Mouse (Mus musculus): ENCODE results near the gene Sdhc. TPM values are rescaled to one million over a fixed set of nuclear protein-coding genes. Genes with fewer than 3 reads are reported as not detected.
"Not testable (repeated sequence)": the region's sequence is repeated elsewhere in the genome, so short reads cannot be mapped to it uniquely, and the experiment has no call there.

The Sdhc gene
- polyA plus RNA-seq, 1 experiment from 2014 or later, result 261 TPM

DNA sequence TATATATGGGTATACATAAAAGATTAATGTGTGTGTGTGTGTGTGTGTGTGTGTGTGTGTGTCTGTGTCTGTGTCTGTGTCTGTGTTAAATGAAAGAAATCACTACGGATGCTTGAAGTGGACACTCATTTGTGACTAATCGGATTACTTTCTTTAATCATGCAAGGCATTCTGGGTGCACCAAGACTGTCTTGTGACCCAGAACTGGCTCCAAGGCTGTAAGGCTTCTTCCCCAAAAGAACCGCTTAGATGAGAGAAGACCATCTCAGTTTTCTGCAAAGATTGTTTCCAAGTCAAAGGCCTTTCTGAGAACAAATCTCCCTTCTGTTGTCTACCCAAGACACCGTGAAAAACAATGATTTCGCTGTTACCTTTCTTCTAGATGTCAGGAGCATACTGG, 73.2 kb downstream of the Sdhc start:
- 45% methylated on average over 5 of the region's 5 CpGs for WGBS

More for the DNA sequence above, 73.2 kb downstream of the Sdhc start:
- not testable (repeated sequence) for H3K27ac ChIP-seq (ENCODE audit: low read depth, low read length); H3K4me1 ChIP-seq (replicated peaks; ENCODE audit: control insufficient read depth, insufficient read depth, low read length); H3K4me2 ChIP-seq; H3K9ac ChIP-seq (ENCODE audit: low read depth, low read length); ATAC-seq (replicated peaks; ENCODE audit: low FRiP score); DNase-seq (ENCODE audit: low spot score); H3K4me3 ChIP-seq (ENCODE audit: low read depth, low read length); H3K36me3 ChIP-seq (ENCODE audit: control insufficient read depth, insufficient read depth, low read length); H3K9me3 ChIP-seq (ENCODE audit: control insufficient read depth, low read length)
- peaks cover 13% of the 10 kb centered on the region for H3K27me3 ChIP-seq (replicated peaks; ENCODE audit: control insufficient read depth, insufficient read depth, low read length)

Small RNA genes within 50 kb of the gene (microRNA-seq; reads per million reads assigned to microRNA genes)
- not detected for gene Gm27844 (ENCODE audit: borderline number of aligned reads)

Other genes with a start within 250 kb of the Sdhc start
- 0.14 TPM in 1 of 2 replicates, not detected in the other for gene Fcrlb, start 237.7 kb downstream of the Sdhc start, polyA plus RNA-seq (2014; fragmentation: Nextera tagmentation; extraction: Ambion mirVana)
- 0.35 and 0.45 TPM in 2 replicates for gene Fcrla, start 223.0 kb downstream of the Sdhc start, polyA plus RNA-seq (2014; fragmentation: Nextera tagmentation; extraction: Ambion mirVana)
- gene Fcgr2b, start 174.1 kb downstream of the Sdhc start, polyA plus RNA-seq (2014; fragmentation: Nextera tagmentation; extraction: Ambion mirVana), result 1.8 and 2.0 TPM in 2 replicates
- 1.5 and 2.4 TPM in 2 replicates for gene Fcgr4, start 131.7 kb downstream of the Sdhc start, polyA plus RNA-seq (2014; fragmentation: Nextera tagmentation; extraction: Ambion mirVana)
- 28.7 and 29.8 TPM in 2 replicates for gene Fcgr3, start 85.7 kb downstream of the Sdhc start, polyA plus RNA-seq (2014; fragmentation: Nextera tagmentation; extraction: Ambion mirVana)
- gene Cfap126, start 36.7 kb downstream of the Sdhc start, polyA plus RNA-seq (2014; fragmentation: Nextera tagmentation; extraction: Ambion mirVana), result 1.4 and 2.2 TPM in 2 replicates
- gene Mpz, start 108 bp upstream of the Sdhc start, polyA plus RNA-seq (2014; fragmentation: Nextera tagmentation; extraction: Ambion mirVana), result 0.14 TPM in 1 of 2 replicates, not detected in the other
- gene Pcp4l1, start 45.7 kb upstream of the Sdhc start, polyA plus RNA-seq (2014; fragmentation: Nextera tagmentation; extraction: Ambion mirVana), result 1.2 and 1.9 TPM in 2 replicates
- gene Nr1i3, start 63.4 kb upstream of the Sdhc start, polyA plus RNA-seq (2014; fragmentation: Nextera tagmentation; extraction: Ambion mirVana), result 0.16 TPM in 2 replicates
- gene Tomm40l, start 71.9 kb upstream of the Sdhc start, polyA plus RNA-seq (2014; fragmentation: Nextera tagmentation; extraction: Ambion mirVana), result 32.3 and 32.4 TPM in 2 replicates
- 2,189 and 2,339 TPM in 2 replicates for gene Apoa2, start 74.5 kb upstream of the Sdhc start, polyA plus RNA-seq (2014; fragmentation: Nextera tagmentation; extraction: Ambion mirVana)
- 70.9 and 83.6 TPM in 2 replicates for gene Fcer1g, start 83.8 kb upstream of the Sdhc start, polyA plus RNA-seq (2014; fragmentation: Nextera tagmentation; extraction: Ambion mirVana)
- gene Adamts4, start 99.8 kb upstream of the Sdhc start, polyA plus RNA-seq (2014; fragmentation: Nextera tagmentation; extraction: Ambion mirVana), result 1.6 and 2.0 TPM in 2 replicates
- 256 and 262 TPM in 2 replicates for gene Ndufs2, start 100.8 kb upstream of the Sdhc start, polyA plus RNA-seq (2014; fragmentation: Nextera tagmentation; extraction: Ambion mirVana)
- 49.0 and 50.6 TPM in 2 replicates for gene B4galt3, start 119.7 kb upstream of the Sdhc start, polyA plus RNA-seq (2014; fragmentation: Nextera tagmentation; extraction: Ambion mirVana)
- gene Ppox, start 130.6 kb upstream of the Sdhc start, polyA plus RNA-seq (2014; fragmentation: Nextera tagmentation; extraction: Ambion mirVana), result 131 and 133 TPM in 2 replicates
- gene Usp21, start 137.4 kb upstream of the Sdhc start, polyA plus RNA-seq (2014; fragmentation: Nextera tagmentation; extraction: Ambion mirVana), result 51.0 and 53.1 TPM in 2 replicates
- 83.7 TPM in 2 replicates for gene Ufc1, start 144.4 kb upstream of the Sdhc start, polyA plus RNA-seq (2014; fragmentation: Nextera tagmentation; extraction: Ambion mirVana)
- 34.8 and 37.5 TPM in 2 replicates for gene Dedd, start 178.5 kb upstream of the Sdhc start, polyA plus RNA-seq (2014; fragmentation: Nextera tagmentation; extraction: Ambion mirVana)
- 26.2 and 29.1 TPM in 2 replicates for gene Nit1, start 195.0 kb upstream of the Sdhc start, polyA plus RNA-seq (2014; fragmentation: Nextera tagmentation; extraction: Ambion mirVana)
- gene Pfdn2, start 195.1 kb upstream of the Sdhc start, polyA plus RNA-seq (2014; fragmentation: Nextera tagmentation; extraction: Ambion mirVana), result 68.0 and 73.7 TPM in 2 replicates
- 0.66 and 0.77 TPM in 2 replicates for gene Klhdc9, start 210.2 kb upstream of the Sdhc start, polyA plus RNA-seq (2014; fragmentation: Nextera tagmentation; extraction: Ambion mirVana)
- gene Nectin4, start 219.5 kb upstream of the Sdhc start, polyA plus RNA-seq (2014; fragmentation: Nextera tagmentation; extraction: Ambion mirVana), result 0.25 and 0.53 TPM in 2 replicates
- gene Arhgap30, start 238.4 kb upstream of the Sdhc start, polyA plus RNA-seq (2014; fragmentation: Nextera tagmentation; extraction: Ambion mirVana), result 3.5 and 3.8 TPM in 2 replicates

Data from liver, embryonic 11.5 days (tissue).